Mouse (Mus musculus) adrenal gland, adult 18-20 months (tissue): ENCODE measurements around the gene Cidec. TPM values are rescaled to one million over a fixed set of nuclear protein-coding genes. Genes with fewer than 3 reads are reported as not detected.

Experiments
- DNase-seq, 2 experiments: peaks; one replicate each; pipeline ENCODE4 v3.0.0; 2021 to 2022; ENCODE audit warnings: low spot score in 2 of 2
- long read RNA-seq, 2 experiments: library from polyadenylated mRNA; stranded (forward); transcript quantifications; one replicate each; pipeline ENCODE4 v2.0.0; 2021
- total RNA-seq, 2 experiments: library from RNA; stranded (reverse); gene quantifications; 1 replicate in 1 of 2; 2 replicates in 1 of 2; pipeline ENCODE4 v1.2.3; 2021

Gene Cidec
- 100 to 1,000 TPM; 321 to 750 TPM for total RNA-seq
- long read RNA-seq, experiment 1, transcript Cidec-202 (6 exons, 1,720 nt) = major isoform, 376 of 879 reads
- long read RNA-seq, experiment 1, transcript Cidec-201 (6 exons, 1,703 nt) = minor isoform, 180 of 879 reads
- long read RNA-seq, experiment 1, transcript Cidec-203 (6 exons, 785 nt) = minor isoform, 179 of 879 reads
- long read RNA-seq, experiment 1, partial matches to known transcripts = 83 of 879 reads
- long read RNA-seq, experiment 1, other reads (novel, unspliced or antisense) = 61 of 879 reads
- long read RNA-seq, experiment 2, transcript Cidec-203 (6 exons, 785 nt) = minor isoform, 247 of 799 reads
- long read RNA-seq, experiment 2, transcript Cidec-202 (6 exons, 1,720 nt) = major isoform, 259 of 799 reads
- long read RNA-seq, experiment 2, transcript Cidec-201 (6 exons, 1,703 nt) = minor isoform, 109 of 799 reads
- long read RNA-seq, experiment 2, partial matches to known transcripts = 97 of 799 reads
- long read RNA-seq, experiment 2, other reads (novel, unspliced or antisense) = 87 of 799 reads

DNA sequence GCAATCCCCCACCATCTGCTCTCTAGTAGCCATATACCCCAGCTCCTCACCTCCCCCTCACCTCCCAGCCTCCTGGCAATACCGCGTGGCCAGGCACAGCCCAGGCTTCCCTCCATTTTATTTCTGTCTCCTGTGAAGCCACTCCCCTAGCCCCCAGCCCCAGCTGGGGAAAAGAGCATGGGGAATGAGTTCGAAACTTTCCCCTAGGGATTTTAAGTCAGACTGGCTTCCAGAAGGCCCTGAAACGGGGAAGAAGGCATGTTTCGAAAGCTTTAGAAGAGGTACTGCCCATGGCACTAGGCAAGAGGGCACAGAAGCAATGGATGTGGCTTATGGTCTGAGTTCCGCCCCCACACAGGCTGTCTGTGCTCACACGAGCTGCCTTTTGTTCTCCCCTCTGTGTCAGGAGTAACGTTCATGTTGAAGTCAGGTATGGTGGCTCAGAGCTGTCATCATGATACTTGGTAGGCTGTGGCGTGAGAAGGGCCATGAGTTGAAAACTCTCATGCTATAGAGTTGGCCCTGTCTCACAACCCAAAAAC, at the start of gene Cidec:
Cidec (minus strand) TSS at position 97 of the 542 bp plus-strand sequence.
- DNase-seq = no peak

- peak; percentile 24 to 36 for DNase-seq
Measured at GRCm38 (mm10) chr6:113483729-113484128, 48.2 kb upstream of the Cidec start.

DNA sequence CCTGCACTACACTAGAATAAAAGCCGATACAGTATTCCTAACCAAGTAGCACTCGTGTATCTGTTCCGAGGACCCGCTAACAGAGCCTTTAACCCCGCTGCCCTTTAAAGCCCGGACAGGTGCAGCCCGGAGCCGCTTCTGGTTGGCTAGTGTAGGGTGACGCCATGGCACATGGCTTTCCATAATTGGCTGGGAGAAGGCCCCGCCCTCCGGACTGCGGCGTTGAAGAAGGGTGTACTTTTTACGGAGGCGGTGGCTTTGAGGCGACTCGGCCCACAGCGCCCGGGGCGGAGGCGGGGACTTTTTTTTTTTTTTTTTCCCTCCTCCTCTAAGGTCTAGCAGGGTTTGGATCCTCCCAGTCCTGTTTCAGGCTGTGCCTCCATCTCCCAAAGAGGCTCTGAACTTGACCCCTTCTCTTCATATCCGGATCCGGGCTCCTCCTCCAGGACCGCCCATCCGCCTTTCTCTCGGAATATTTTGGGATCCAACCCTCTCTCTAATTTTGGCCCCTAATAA, 47.6 kb upstream of the Cidec start, which contains the start of gene Creld1:
Creld1 (plus strand) TSS at position 198 of the 516 bp plus-strand sequence.
- DNase-seq = peak; percentile 83 to 85

GRCm38 (mm10) chr6:113482477-113483099, 47.0 kb upstream of the Cidec start:
- DNase-seq = peak in 1 of 2 experiments; percentile 47

- DNase-seq = peak in 1 of 2 experiments; percentile 21
Measured at GRCm38 (mm10) chr6:113480555-113481373, 45.2 kb upstream of the Cidec start.

GRCm38 (mm10) chr6:113478906-113479305, 43.3 kb upstream of the Cidec start:
- DNase-seq = peak in 1 of 2 experiments; percentile 19

- no peak for DNase-seq
Measured at GRCm38 (mm10) chr6:113477353-113477752, 41.8 kb upstream of the Cidec start.

- no peak for DNase-seq
Measured at GRCm38 (mm10) chr6:113473715-113474114, 38.2 kb upstream of the Cidec start.

- no peak for DNase-seq
Measured at GRCm38 (mm10) chr6:113473246-113473645, 37.7 kb upstream of the Cidec start.

DNA sequence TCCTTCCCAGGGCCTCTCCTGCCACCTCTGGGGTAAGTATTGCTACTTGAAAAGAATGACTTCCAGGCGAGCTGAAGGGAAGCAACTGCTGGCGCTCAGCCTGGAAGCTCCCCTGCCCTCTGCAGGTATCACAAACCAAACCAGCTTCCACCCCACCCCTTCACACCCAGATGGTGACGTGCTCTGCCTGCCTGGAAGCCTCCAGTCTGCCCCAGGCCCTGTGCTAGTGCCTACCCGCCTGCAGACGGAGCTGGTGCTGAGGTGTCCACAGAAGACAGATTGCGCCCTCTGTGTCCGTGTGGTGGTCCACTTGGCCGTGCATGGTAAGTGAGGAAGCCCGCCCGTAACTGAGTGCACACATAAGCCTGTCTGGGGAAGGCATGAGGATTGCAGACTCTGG, 36.5 kb upstream of the Cidec start:
- DNase-seq = no peak

DNA sequence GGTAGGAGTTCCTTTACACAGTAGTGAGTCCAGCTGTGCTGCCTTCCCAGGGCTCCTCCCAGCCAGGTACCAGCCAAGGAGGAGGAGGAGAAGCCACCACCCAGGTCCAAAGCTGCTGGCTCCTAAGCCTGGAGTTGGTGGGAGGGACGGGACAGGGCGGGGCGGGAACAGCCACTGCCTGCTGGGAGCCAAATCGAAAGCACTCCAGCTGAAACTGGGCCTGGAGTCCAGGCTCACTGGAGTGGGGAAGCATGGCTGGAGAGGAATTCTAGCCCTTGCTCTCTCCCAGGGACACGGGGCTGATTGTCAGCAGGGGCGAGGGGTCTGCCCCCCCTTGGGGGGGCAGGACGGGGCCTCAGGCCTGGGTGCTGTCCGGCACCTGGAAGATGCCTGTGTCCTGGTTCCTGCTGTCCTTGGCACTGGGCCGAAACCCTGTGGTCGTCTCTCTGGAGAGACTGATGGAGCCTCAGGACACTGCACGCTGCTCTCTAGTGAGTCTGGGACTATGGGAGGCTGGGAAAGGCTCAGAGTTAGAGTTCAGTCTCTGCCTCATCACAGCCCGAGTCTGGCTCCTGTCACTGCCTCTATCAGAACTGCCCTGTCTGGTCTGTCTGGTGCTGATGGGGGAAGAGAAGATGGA, 35.9 kb upstream of the Cidec start, which contains the start of gene Il17rc:
Il17rc (plus strand) TSS at position 131 of the 640 bp plus-strand sequence.
- peak; percentile 45 to 51 for DNase-seq

DNA sequence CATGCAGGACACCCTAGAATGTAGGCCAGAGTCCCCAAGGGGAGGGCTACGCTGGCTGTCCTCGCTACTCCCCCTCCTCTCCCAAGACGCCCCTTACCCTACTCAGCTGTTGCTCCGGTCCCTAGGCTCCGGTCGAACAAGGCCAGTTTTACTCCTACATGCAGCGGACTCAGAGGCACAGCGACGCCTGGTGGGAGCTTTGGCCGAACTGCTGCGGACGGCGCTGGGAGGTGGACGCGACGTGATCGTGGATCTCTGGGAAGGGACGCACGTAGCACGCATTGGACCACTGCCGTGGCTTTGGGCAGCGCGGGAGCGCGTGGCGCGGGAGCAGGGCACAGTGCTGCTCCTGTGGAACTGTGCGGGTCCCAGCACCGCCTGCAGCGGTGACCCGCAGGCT, 33.9 kb upstream of the Cidec start:
- peak; percentile 75 to 82 for DNase-seq

GRCm38 (mm10) chr6:113469021-113469420, 33.5 kb upstream of the Cidec start:
- peak; percentile 43 to 57 for DNase-seq

GRCm38 (mm10) chr6:113468512-113468911, 33.0 kb upstream of the Cidec start:
- DNase-seq = no peak

- DNase-seq = no peak
Measured at GRCm38 (mm10) chr6:113465602-113466001, 30.0 kb upstream of the Cidec start.

- no peak for DNase-seq
Measured at GRCm38 (mm10) chr6:113464040-113464439, 28.5 kb upstream of the Cidec start.

DNA sequence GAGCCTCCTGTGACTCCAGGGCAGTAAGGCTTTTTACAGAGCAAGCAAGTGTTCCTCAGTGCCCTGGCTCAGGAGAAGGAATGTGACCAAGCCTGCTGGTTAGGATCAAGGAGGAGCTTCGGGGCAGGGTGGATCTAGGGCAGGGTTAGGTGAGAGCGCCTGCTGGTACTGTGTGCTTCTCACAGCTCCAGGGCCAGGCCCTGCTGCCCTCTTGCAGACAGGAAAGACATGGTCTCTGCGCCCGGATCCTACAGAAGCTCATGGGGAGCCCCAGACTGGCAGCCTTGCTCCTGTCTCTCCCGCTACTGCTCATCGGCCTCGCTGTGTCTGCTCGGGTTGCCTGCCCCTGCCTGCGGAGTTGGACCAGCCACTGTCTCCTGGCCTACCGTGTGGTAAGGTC, 23.1 kb upstream of the Cidec start:
- no peak for DNase-seq

GRCm38 (mm10) chr6:113457952-113458534, 22.5 kb upstream of the Cidec start, which contains the start of gene Il17re:
Il17re (plus strand) TSS chr6:113458484.
- DNase-seq = no peak

- no peak for DNase-seq
Measured at GRCm38 (mm10) chr6:113455007-113455406, 19.4 kb upstream of the Cidec start.

- DNase-seq = no peak
Measured at GRCm38 (mm10) chr6:113451839-113452238, 16.3 kb upstream of the Cidec start.
